8 mouse cellular contexts compared by ENCODE assay signal in the genomic region with DNA sequence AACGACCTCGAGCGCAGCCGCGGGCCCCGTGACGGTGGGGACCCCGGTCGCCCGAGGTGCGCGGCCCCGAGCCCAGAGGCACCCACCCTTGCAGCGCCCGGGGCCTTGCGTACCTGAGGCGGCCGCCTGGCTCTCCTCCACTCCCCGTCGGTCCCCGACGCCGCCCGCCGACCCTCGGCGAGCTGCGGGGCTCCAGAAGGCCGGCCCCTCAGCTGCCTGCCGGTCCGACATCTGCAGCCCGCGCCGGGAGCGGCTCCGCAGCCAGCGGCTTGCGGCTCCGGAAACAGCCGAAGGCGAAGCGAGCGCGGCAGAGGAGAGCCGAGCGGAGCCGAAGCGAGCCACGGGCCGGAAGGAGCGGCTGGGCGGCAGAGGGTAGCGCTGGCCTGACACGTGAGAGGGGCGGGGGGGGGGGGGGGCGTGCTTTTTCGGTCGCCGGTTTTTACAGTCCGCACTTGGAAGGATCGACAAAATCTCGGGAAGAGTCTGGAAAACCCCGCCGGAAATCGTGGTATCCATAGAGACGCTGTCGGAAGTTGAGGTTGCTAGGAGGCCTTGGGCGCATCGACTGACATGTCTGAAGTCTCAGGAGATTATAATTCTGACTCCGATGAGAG. TPM values are rescaled to one million over a fixed set of nuclear protein-coding genes. Genes with fewer than 3 reads are reported as not detected.
A peak's percentile ranks its signal among the peaks of the same experiment; 100 is the strongest.
DNase-seq lines count a peak whose midpoint lies in the region; ATAC-seq lines count a peak whose summit lies in the region.

Gene Tmed8 (minus strand): TSS at position 482 of the 614 bp plus-strand sequence.

- peaks cover 14% of the 10 kb centered on the region for H3K4me1 ChIP-seq in hindbrain, embryonic 14.5 days (replicated peaks; ENCODE audit: control insufficient read depth, insufficient read depth, low read length)

- peak within 1 kb of the TSS; percentile 67 for H3K4me2 ChIP-seq in hindbrain, embryonic 14.5 days (replicated peaks)

- H3K9me3 ChIP-seq in hindbrain, embryonic 14.5 days (ENCODE audit: control insufficient read depth, low read length), result no peaks in the 10 kb centered on the region

- H3K9ac ChIP-seq in hindbrain, embryonic 14.5 days, result peak within 1 kb of the TSS; percentile 90

- peak within 1 kb of the TSS; percentile 86 for H3K4me3 ChIP-seq in hindbrain, embryonic 14.5 days (replicated peaks; ENCODE audit: low read length)

- no peaks in the 10 kb centered on the region for H3K27me3 ChIP-seq in hindbrain, embryonic 14.5 days (ENCODE audit: control insufficient read depth, insufficient read depth, low read length)

- under 1% methylated on average over 61 of the region's 70 CpGs for WGBS in hindbrain, embryonic 14.5 days

- H3K27ac ChIP-seq in hindbrain, embryonic 14.5 days, result peak within 1 kb of the TSS; percentile 92

- peak; percentile 96 for ATAC-seq in hindbrain, embryonic 14.5 days (ENCODE audit: low FRiP score)

- H3K36me3 ChIP-seq in hindbrain, embryonic 14.5 days (replicated peaks; ENCODE audit: control insufficient read depth, insufficient read depth), result no peaks in the 10 kb centered on the region

- DNase-seq in NIH3T3 (ENCODE audit: low read depth), result peak; percentile 89
- peak; percentile 87 to 89 for DNase-seq in cerebellum, postnatal 10 days
- DNase-seq in frontal cortex, postnatal 25 days (ENCODE audit: low spot score in 2 of 2), result peak; percentile 47 to 52
- peak; percentile 80 for DNase-seq in hindbrain, embryonic 14.5 days (ENCODE audit: low spot score)
- peak; percentile 67 to 75 for DNase-seq in layer of hippocampus, postnatal 36 days
- peak; percentile 83 for DNase-seq in lung, postnatal 25 days (ENCODE audit: low spot score)
- DNase-seq in retina, adult 2 months (ENCODE audit: low read depth, low spot score), result peak; percentile 47
- DNase-seq in thymus, postnatal 25 days, result peak; percentile 89

RNA-seq across cellular contexts. Expression of gene Tmed8, which starts in this region (rescaled TPM):
- polyA plus RNA-seq in hindbrain, embryonic 14.5 days (2014; fragmentation: Nextera tagmentation; extraction: Ambion mirVana), result 6.9 and 7.8 TPM in 2 replicates
- total RNA-seq in layer of hippocampus, postnatal 36 days (2021), result 10 to 100 TPM; 29.4 to 30.4 TPM

Comparison
In these comparisons a context has a peak if more than half of its experiments do, and no peak if none do; other contexts are left out.
1. Peak in every context shown above with its lines: DNase-seq, ATAC-seq, H3K4me3 ChIP-seq and H3K27ac ChIP-seq.